Mouse (Mus musculus): ENCODE results near the gene Tmem135. TPM values are rescaled to one million over a fixed set of nuclear protein-coding genes. Genes with fewer than 3 reads are reported as not detected.

Tmem135 gene
- polyA plus RNA-seq, 1 experiment from 2014 or later = 24.5 TPM

GRCm38 (mm10) chr7:89427101-89427500 is 23.1 kb upstream of the Tmem135 start:
- 55% methylated on average over 5 of the region's 5 CpGs for WGBS
- Histone ChIP-seq H3K9ac (no peak overlapping the region), H3K4me1 (replicated peaks) (0 out of 2 replicates have a peak, but pooled peaks cover 2% of the 10 kb centered on the region), H3K4me2 (no peak overlapping the region), H3K27ac (no peak overlapping the region), H3K27me3 (no peaks in the 10 kb centered on the region), H3K4me3 (no peak overlapping the region), H3K36me3 (no peaks in the 10 kb centered on the region), H3K9me3 (no peaks in the 10 kb centered on the region)
- ATAC-seq (ENCODE audit: low FRiP score) = no peak

- no peak for ATAC-seq (ENCODE audit: low FRiP score)
- WGBS = 64% methylated on average over 11 of the region's 11 CpGs
- H3K9me3 ChIP-seq = no peaks in the 10 kb centered on the region
Measured at GRCm38 (mm10) chr7:89425803-89426725, 22.0 kb upstream of the Tmem135 start.

GRCm38 (mm10) chr7:89424659-89425058 is 20.6 kb upstream of the Tmem135 start:
- no peak for ATAC-seq (ENCODE audit: low FRiP score)
- 0 out of 2 replicates have a peak, but pooled peaks cover 2% of the 10 kb centered on the region for H3K4me1 ChIP-seq (replicated peaks)

More at GRCm38 (mm10) chr7:89425803-89426725, 22.0 kb upstream of the Tmem135 start:
- no peaks in the 10 kb centered on the region for H3K27me3 ChIP-seq
- no peak overlapping the region for H3K27ac ChIP-seq
- H3K4me3 ChIP-seq = no peak overlapping the region
- no peak overlapping the region for H3K9ac ChIP-seq
- 0 out of 2 replicates have a peak, but pooled peaks cover 2% of the 10 kb centered on the region for H3K4me1 ChIP-seq (replicated peaks)
- H3K36me3 ChIP-seq = no peaks in the 10 kb centered on the region
- no peak overlapping the region for H3K4me2 ChIP-seq

GRCm38 (mm10) chr7:89423688-89424255 is 19.8 kb upstream of the Tmem135 start:
- Histone ChIP-seq H3K27me3 (no peaks in the 10 kb centered on the region), H3K9ac (no peak overlapping the region), H3K27ac (no peak overlapping the region), H3K4me3 (no peak overlapping the region), H3K9me3 (no peaks in the 10 kb centered on the region), H3K4me2 (no peak overlapping the region), H3K4me1 (replicated peaks) (0 out of 2 replicates have a peak, but pooled peaks cover 2% of the 10 kb centered on the region), H3K36me3 (no peaks in the 10 kb centered on the region)
- WGBS = 47% methylated on average over 8 of the region's 8 CpGs
- ATAC-seq (ENCODE audit: low FRiP score) = no peak

More at GRCm38 (mm10) chr7:89424659-89425058, 20.6 kb upstream of the Tmem135 start:
- no peak overlapping the region for H3K9ac ChIP-seq
- 85% methylated on average over 5 of the region's 5 CpGs for WGBS
- H3K4me3 ChIP-seq = no peak overlapping the region
- no peaks in the 10 kb centered on the region for H3K36me3 ChIP-seq
- H3K27me3 ChIP-seq = no peaks in the 10 kb centered on the region
- H3K27ac ChIP-seq = no peak overlapping the region
- H3K9me3 ChIP-seq = no peaks in the 10 kb centered on the region
- H3K4me2 ChIP-seq = no peak overlapping the region

- Histone ChIP-seq H3K9me3 (no peaks in the 10 kb centered on the region), H3K4me2 (no peak overlapping the region), H3K4me1 (replicated peaks) (0 out of 2 replicates have a peak, but pooled peaks cover 2% of the 10 kb centered on the region), H3K27ac (no peak overlapping the region), H3K9ac (no peak overlapping the region), H3K4me3 (no peak overlapping the region), H3K27me3 (no peaks in the 10 kb centered on the region), H3K36me3 (no peaks in the 10 kb centered on the region)
- 12% methylated on average over 5 of the region's 5 CpGs for WGBS
- ATAC-seq (ENCODE audit: low FRiP score) = no peak
Measured at GRCm38 (mm10) chr7:89423194-89423593, 19.2 kb upstream of the Tmem135 start.

GRCm38 (mm10) chr7:89422650-89423049 is 18.6 kb upstream of the Tmem135 start:
- H3K4me1 ChIP-seq (replicated peaks) = 0 out of 2 replicates have a peak, but pooled peaks cover 2% of the 10 kb centered on the region
- 38% methylated on average over 8 of the region's 8 CpGs for WGBS

GRCm38 (mm10) chr7:89421294-89421693 is 17.3 kb upstream of the Tmem135 start:
- Histone ChIP-seq H3K36me3 (no peaks in the 10 kb centered on the region), H3K9ac (no peak overlapping the region), H3K27ac (no peak overlapping the region), H3K9me3 (no peaks in the 10 kb centered on the region), H3K4me1 (replicated peaks) (0 out of 2 replicates have a peak, but pooled peaks cover 2% of the 10 kb centered on the region), H3K4me3 (no peak overlapping the region), H3K4me2 (no peak overlapping the region), H3K27me3 (no peaks in the 10 kb centered on the region)
- WGBS = 96% methylated on average over 5 of the region's 5 CpGs
- ATAC-seq (ENCODE audit: low FRiP score) = no peak

More at GRCm38 (mm10) chr7:89422650-89423049, 18.6 kb upstream of the Tmem135 start:
- ATAC-seq (ENCODE audit: low FRiP score) = no peak
- Histone ChIP-seq H3K36me3 (no peaks in the 10 kb centered on the region), H3K9ac (no peak overlapping the region), H3K4me3 (no peak overlapping the region), H3K27me3 (no peaks in the 10 kb centered on the region), H3K9me3 (no peaks in the 10 kb centered on the region), H3K4me2 (no peak overlapping the region), H3K27ac (no peak overlapping the region)

GRCm38 (mm10) chr7:89418917-89419679 is 15.1 kb upstream of the Tmem135 start:
- Histone ChIP-seq H3K36me3 (no peaks in the 10 kb centered on the region), H3K4me2 (no peak overlapping the region), H3K27me3 (no peaks in the 10 kb centered on the region), H3K9ac (no peak overlapping the region), H3K27ac (no peak overlapping the region), H3K4me3 (no peak overlapping the region), H3K9me3 (no peaks in the 10 kb centered on the region), H3K4me1 (replicated peaks) (0 out of 2 replicates have a peak, but pooled peaks cover 2% of the 10 kb centered on the region)
- no peak for ATAC-seq (ENCODE audit: low FRiP score)
- WGBS = 65% methylated on average over 3 of the region's 3 CpGs

- H3K36me3 ChIP-seq = no peaks in the 10 kb centered on the region
- no peak overlapping the region for H3K9ac ChIP-seq
- no peaks in the 10 kb centered on the region for H3K27me3 ChIP-seq
- no peak for ATAC-seq (ENCODE audit: low FRiP score)
- 69% methylated on average over 8 of the region's 8 CpGs for WGBS
- H3K4me3 ChIP-seq = no peak overlapping the region
- H3K27ac ChIP-seq = no peak overlapping the region
- H3K9me3 ChIP-seq = no peaks in the 10 kb centered on the region
- 0 out of 2 replicates have a peak, but pooled peaks cover 2% of the 10 kb centered on the region for H3K4me1 ChIP-seq (replicated peaks)
- H3K4me2 ChIP-seq = no peak overlapping the region
Measured at GRCm38 (mm10) chr7:89418127-89418653, 14.2 kb upstream of the Tmem135 start.

- WGBS = 68% methylated on average over 2 of the region's 2 CpGs
- ATAC-seq (ENCODE audit: low FRiP score) = no peak
- Histone ChIP-seq H3K36me3 (no peaks in the 10 kb centered on the region), H3K9me3 (no peaks in the 10 kb centered on the region), H3K9ac (no peak overlapping the region), H3K27me3 (no peaks in the 10 kb centered on the region), H3K4me1 (replicated peaks) (no peaks in the 10 kb centered on the region), H3K4me3 (no peak overlapping the region), H3K4me2 (no peak overlapping the region), H3K27ac (no peak overlapping the region)
Measured at GRCm38 (mm10) chr7:89417707-89418106, 13.7 kb upstream of the Tmem135 start.

GRCm38 (mm10) chr7:89416027-89416426 is 12.0 kb upstream of the Tmem135 start:
- WGBS = 82% methylated on average over 4 of the region's 4 CpGs

More at GRCm38 (mm10) chr7:89416027-89416426, 12.0 kb upstream of the Tmem135 start:
- no peak overlapping the region for H3K4me3 ChIP-seq
- no peak for ATAC-seq (ENCODE audit: low FRiP score)
- no peaks in the 10 kb centered on the region for H3K9me3 ChIP-seq
- H3K36me3 ChIP-seq = no peaks in the 10 kb centered on the region
- no peak overlapping the region for H3K9ac ChIP-seq
- no peaks in the 10 kb centered on the region for H3K27me3 ChIP-seq
- no peaks in the 10 kb centered on the region for H3K4me1 ChIP-seq (replicated peaks)
- H3K4me2 ChIP-seq = no peak overlapping the region
- no peak overlapping the region for H3K27ac ChIP-seq

All from hindbrain, embryonic 13.5 days (tissue).